Mouse (Mus musculus): ENCODE measurements around the gene Stmn3.

The Stmn3 gene

DNA sequence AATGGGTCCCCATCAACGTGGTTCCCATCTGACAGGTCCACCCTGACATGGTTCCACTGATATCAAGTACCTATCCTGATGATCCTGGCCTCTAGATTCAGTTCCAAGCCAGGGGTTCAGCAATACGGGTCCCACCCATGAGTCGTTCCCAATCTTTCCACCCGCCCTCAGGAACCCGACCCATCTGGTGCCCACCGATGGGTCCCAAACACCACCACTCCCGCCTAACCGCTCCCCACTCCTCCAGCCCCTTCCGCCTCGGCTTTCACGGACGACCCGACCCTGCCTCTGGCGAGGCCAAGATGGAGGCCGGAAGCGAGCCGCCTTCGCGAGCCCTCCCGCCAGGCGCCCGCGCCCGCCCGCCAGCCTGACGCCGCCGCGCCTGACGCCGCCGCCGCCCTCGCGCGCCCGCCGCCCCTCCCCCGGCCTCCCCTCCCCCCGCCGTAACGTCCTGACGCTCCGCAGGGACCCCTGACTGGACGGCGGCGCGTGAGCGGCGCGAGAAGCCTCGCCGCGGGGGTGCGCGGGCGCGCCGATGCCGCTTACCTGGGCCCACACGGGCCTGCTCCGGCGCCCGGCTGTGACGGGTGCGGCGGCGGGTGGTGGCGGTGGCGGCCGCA is 26.9 kb downstream of the Stmn3 start:
- peak; percentile 23 to 64 for DNase-seq (ENCODE audit: low read depth in 1 of 2, low spot score in 2 of 2)

DNA sequence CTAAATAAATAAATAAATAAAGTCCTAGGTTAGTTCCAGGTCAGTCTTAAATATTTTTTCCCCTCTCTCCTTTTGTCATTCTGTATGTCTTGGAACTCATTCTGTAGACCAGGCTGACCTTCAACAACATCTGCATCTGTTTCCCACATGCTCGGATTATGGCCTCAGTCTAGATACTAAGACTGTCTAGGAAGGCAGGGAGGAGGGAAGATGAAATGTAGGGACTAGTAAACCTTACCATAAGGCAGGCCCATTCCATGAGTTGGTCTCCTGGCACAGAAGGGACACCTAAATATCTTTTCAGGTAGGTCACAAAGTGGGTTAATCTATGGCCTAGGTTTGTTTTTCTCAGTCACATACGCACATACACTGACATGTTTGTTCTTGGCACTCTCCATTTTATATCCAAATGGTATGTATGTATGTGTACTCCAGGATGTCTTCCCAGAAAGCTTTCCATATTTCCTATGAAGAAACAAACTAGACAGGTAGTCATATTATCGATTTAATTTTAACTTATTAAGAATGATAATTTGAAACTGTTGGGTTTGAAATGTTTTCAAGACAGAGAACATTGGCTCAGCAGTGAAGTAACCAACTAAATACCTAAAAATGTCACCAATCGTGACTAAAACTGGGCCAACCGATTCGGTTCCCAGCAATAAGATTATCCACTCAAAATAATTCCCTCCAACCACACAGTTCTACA is 27.5 kb downstream of the Stmn3 start:
- DNase-seq (ENCODE audit: low read depth in 1 of 2, low spot score in 2 of 2), result no peak

DNA sequence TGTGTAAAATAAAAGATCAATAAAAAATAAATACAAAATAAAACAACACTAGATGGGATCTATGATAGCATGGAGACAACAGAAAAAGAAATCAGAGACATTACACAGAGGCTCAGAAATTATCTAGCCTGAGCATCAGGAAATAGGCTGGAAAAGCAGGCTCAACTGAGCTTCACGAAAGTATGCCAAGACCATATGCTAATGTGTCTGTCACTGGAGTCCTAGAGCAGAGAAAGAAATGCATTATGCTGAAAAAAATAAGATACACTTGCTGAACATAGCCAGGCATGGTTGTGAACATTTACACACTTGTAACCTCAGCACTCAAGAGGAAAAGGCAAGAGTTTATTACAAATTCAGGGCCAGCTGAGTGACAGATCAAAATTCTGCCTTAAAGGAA is 34.3 kb downstream of the Stmn3 start:
- no peak for DNase-seq (ENCODE audit: low read depth in 1 of 2, low spot score in 2 of 2)

DNA sequence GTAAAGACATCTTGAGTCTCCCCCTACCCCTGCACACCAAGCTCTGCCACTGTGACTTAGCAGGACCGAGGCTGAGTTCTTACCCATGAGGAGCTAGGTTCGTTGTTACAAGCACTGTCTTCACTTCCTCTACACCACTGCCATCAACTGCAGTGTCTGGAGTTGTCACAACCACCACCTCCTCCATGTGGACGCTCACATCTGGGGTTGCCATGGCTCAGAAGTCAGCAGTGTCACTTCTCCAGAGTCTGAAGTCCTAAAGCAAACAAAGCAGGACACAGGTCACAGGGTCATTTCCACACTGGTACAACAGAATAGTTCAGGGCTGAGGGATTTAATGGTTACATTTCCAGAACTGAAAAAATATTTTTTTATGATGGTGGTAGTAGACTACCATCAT is 36.4 kb downstream of the Stmn3 start:
- no peak for DNase-seq (ENCODE audit: low read depth in 1 of 2, low spot score in 2 of 2)

DNA sequence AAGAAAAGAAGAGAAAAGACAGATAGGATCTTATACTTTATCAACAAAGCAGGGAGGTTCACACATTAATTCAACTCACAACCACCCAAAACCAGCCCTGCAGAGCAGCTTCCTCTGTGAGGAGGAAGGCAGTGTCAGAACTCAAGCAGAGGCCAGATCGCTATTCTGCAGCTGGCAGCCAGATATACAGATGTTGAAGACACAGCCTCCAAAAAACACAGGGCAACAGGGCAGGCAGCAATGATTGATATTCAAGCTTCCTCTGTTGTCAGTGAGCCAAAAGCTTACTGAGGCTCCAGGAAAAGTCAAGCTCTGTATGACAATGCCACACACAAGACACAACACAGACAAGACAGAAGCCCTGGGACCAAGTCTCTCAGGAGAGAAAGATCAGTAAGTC is 37.5 kb downstream of the Stmn3 start:
- DNase-seq (ENCODE audit: low read depth in 1 of 2, low spot score in 2 of 2), result no peak

DNA sequence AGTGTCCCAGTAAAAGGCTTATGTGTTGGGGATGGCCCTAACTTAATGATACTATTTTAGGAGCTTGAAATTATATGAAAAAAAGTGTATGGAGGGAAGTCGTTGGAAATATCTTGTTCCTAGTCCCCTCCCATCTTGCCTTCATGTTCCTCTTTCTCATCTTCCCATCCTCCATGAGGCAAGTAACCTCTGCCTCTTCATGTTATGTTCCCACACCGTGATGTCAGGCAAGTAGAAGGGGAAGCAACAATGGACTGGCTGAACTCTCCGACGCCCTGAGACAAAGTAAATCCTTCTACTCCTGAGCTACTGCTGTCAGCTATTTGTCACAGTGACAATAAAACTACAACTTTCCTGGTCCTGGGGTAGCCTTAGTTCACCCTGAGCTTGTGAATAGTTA is 39.7 kb downstream of the Stmn3 start:
- DNase-seq (ENCODE audit: low read depth in 1 of 2, low spot score in 2 of 2), result no peak

DNA sequence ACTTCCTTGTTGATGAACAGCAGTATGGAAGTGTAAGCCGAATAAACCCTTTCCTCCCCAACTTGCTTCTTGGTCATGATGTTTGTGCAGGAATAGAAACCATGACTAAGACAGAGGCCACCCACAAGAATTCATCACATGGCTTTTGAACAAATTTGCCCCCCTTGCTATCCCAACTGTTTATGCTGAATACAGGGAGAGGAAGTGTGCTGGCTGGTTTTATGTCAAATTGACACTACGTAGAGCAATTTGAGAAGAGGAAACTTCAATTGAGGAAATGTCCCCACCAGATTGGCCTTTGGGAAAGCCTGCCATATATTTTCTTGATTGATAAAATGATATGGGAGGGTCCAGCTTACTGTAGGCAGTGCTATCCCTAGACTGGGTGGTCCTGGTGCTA is 40.5 kb downstream of the Stmn3 start:
- no peak for DNase-seq (ENCODE audit: low read depth in 1 of 2, low spot score in 2 of 2)

DNA sequence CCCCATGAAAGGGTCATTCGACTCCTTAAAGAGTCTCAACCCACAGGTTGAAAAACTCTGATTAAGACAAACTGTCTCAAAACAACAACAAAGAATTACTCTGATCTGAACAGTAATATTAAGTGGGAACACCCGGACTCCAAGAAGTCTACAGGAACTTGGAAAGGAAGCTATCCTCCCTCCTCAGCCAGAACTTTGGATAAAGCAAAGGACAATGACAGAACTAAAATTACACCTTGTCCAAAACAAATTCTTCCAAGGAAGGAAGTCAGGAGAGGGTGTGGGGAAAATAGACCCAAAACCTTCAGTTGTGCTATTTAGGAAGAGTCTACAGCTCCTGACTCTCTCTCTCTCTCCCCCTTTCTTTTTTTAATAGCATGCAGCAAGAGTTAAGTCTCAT is 42.2 kb downstream of the Stmn3 start:
- no peak for DNase-seq (ENCODE audit: low read depth in 1 of 2, low spot score in 2 of 2)

DNA sequence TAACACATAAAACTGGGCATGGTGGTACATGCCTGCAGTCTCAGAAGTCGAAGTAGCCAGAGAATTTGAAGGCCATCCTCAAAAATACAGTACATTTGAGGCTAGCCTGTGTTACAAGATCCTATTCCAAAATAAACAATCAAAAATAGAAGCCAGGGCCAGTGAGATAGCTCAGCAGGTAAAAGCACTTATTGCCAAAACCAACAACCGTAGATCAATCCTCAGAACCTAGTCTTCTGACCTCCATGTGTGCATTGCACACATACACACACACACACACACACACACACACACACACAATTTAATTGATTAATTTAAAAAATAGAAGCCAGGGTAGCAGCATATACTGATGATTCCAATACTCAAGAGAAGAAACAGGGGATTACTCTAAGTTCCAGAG is 47.5 kb downstream of the Stmn3 start:
- no peak for DNase-seq (ENCODE audit: low read depth in 1 of 2, low spot score in 2 of 2)

Measured in monocyte, adult 2 months (primary cell).